Mouse (Mus musculus) heart, embryonic 14.5 days (tissue): ENCODE results near the gene Cxcr4. TPM values are rescaled to one million over a fixed set of nuclear protein-coding genes. Genes with fewer than 3 reads are reported as not detected.

Experiments
- ATAC-seq: fragments of 200-750 bp; cut with Nextera tagmentation; 2 replicates; pipeline ENCODE4 v1.8.0; 2017; ENCODE audit warnings: low read depth, moderate TSS enrichment; ENCODE audit not compliant: insufficient number of reproducible peaks, insufficient read depth, low FRiP score
- H3K27ac ChIP-seq, 2 experiments: fragments of 200-500 bp in 1 of 2; fragments of 300-500 bp in 1 of 2; sonication (generic) in 1 of 2; replicated peaks in 1 of 2; 2 replicates each; pipeline ENCODE4 v1.5.1; 2012 to 2014; ENCODE audit warnings: low read depth in 2 of 2, low read length in 2 of 2, control low read depth in 1 of 2, mild to moderate bottlenecking in 1 of 2, mixed read lengths in 1 of 2; ENCODE audit not compliant: control insufficient read depth in 1 of 2, insufficient read depth in 1 of 2
- H3K27me3 ChIP-seq: fragments of 300-500 bp; sonication (generic); 2 replicates; pipeline ENCODE4 v1.6.1; 2014; ENCODE audit warnings: mild to moderate bottlenecking, low read length, control low read depth; ENCODE audit not compliant: control insufficient read depth, insufficient read depth
- H3K36me3 ChIP-seq: fragments of 300-500 bp; sonication (generic); 2 replicates; pipeline ENCODE4 v1.6.1; 2014; ENCODE audit warnings: mild to moderate bottlenecking, control low read depth, low read length, mixed read lengths; ENCODE audit not compliant: control insufficient read depth, insufficient read depth
- H3K4me1 ChIP-seq, 2 experiments: fragments of 200-500 bp in 1 of 2; fragments of 300-500 bp in 1 of 2; sonication (generic) in 1 of 2; 2 replicates each; pipeline ENCODE4 v1.6.1; 2012 to 2014; ENCODE audit warnings: low read length in 2 of 2, control low read depth in 1 of 2, mixed read lengths in 1 of 2; ENCODE audit not compliant: control insufficient read depth in 2 of 2, insufficient read depth in 2 of 2
- H3K4me2 ChIP-seq: fragments of 300-500 bp; sonication (generic); 2 replicates; pipeline ENCODE4 v1.6.1; 2014; ENCODE audit warnings: mild to moderate bottlenecking, low read length
- H3K4me3 ChIP-seq, 2 experiments: fragments of 200-500 bp in 1 of 2; fragments of 300-500 bp in 1 of 2; sonication (generic) in 1 of 2; 2 replicates each; pipeline ENCODE4 v1.5.1; 2012 to 2014; ENCODE audit warnings: low read length in 2 of 2, mild to moderate bottlenecking in 2 of 2, control low read depth in 1 of 2, low read depth in 1 of 2, moderate library complexity in 1 of 2; ENCODE audit not compliant: control insufficient read depth in 1 of 2, insufficient read depth in 1 of 2
- H3K9ac ChIP-seq: fragments of 300-500 bp; sonication (generic); 2 replicates; pipeline ENCODE4 v1.6.1; 2014; ENCODE audit warnings: mild to moderate bottlenecking, low read length
- H3K9me3 ChIP-seq: fragments of 300-500 bp; sonication (generic); 2 replicates; pipeline ENCODE4 v1.6.1; 2016; ENCODE audit warnings: low read length, control low read depth; ENCODE audit not compliant: control insufficient read depth
- WGBS: fragments of 180-500 bp; shearing (Covaris S2); extraction: QIAGEN DNeasy Blood & Tissue Kit; methylation state at CpG from one replicate; pipeline ENCODE4 v1.1.7; 2014; 5-methylcytosine and 5-hydroxymethylcytosine counted together
- polyA plus RNA-seq: library from polyadenylated mRNA; unstranded; fragments of >200 nt; fragmentation: Nextera tagmentation; extraction: Ambion mirVana; gene quantifications from 2 replicates; pipeline ENCODE4 v1.2.1, GENCODE M21; 2014

Gene Cxcr4
- polyA plus RNA-seq, 1 experiment from 2014 or later: 2.4 TPM

GRCm38 (mm10) chr1:128548220-128548998, 43.7 kb downstream of the Cxcr4 start:
- Histone ChIP-seq H3K27me3 (peaks cover 14% of the 10 kb centered on the region; the same call in 1 of the 2 replicates), H3K4me2 (no peak overlapping the region), H3K9ac (no peak overlapping the region), H3K4me3 (no peak overlapping the region), H3K36me3 (no peaks in the 10 kb centered on the region), H3K27ac (no peak overlapping the region), H3K4me1 (peaks cover 4 to 6% of the 10 kb centered on the region in 2 experiments; a peak in 2 of 4 replicates), H3K9me3 (no peaks in the 10 kb centered on the region)
- ATAC-seq: no peak
- 80% methylated on average over 5 of the region's 5 CpGs for WGBS

GRCm38 (mm10) chr1:128545672-128546071, 46.4 kb downstream of the Cxcr4 start:
- Histone ChIP-seq H3K9me3 (no peaks in the 10 kb centered on the region), H3K4me3 (no peak overlapping the region), H3K4me2 (no peak overlapping the region), H3K27me3 (peaks cover 14% of the 10 kb centered on the region; the same call in 1 of the 2 replicates), H3K36me3 (no peaks in the 10 kb centered on the region), H3K27ac (no peak overlapping the region), H3K4me1 (no peaks in the 10 kb centered on the region), H3K9ac (no peak overlapping the region)
- 87% methylated on average over 6 of the region's 6 CpGs for WGBS
- ATAC-seq: no peak

GRCm38 (mm10) chr1:128543137-128543536, 49.0 kb downstream of the Cxcr4 start:
- WGBS: 95% methylated on average over 2 of the region's 2 CpGs
- Histone ChIP-seq H3K4me2 (no peak overlapping the region), H3K4me3 (no peak overlapping the region), H3K27me3 (peaks cover 20% of the 10 kb centered on the region), H3K27ac (no peak overlapping the region), H3K4me1 (no peaks in the 10 kb centered on the region), H3K36me3 (no peaks in the 10 kb centered on the region), H3K9me3 (no peaks in the 10 kb centered on the region), H3K9ac (no peak overlapping the region)
- no peak for ATAC-seq

GRCm38 (mm10) chr1:128542555-128542954, 49.5 kb downstream of the Cxcr4 start:
- H3K4me3 ChIP-seq: no peak overlapping the region
- 67% methylated on average over 3 of the region's 3 CpGs for WGBS

GRCm38 (mm10) chr1:128540213-128540612, 51.9 kb downstream of the Cxcr4 start:
- H3K4me2 ChIP-seq: no peak overlapping the region
- no peak overlapping the region for H3K4me3 ChIP-seq
- WGBS: 82% methylated on average over 2 of the region's 2 CpGs
- H3K27ac ChIP-seq: no peak overlapping the region
- no peaks in the 10 kb centered on the region for H3K36me3 ChIP-seq
- H3K27me3 ChIP-seq: peaks cover 14% of the 10 kb centered on the region
- peaks cover 0 to 3% of the 10 kb centered on the region in 2 experiments; a peak in 2 of 4 replicates for H3K4me1 ChIP-seq
- H3K9ac ChIP-seq: no peak overlapping the region
- H3K9me3 ChIP-seq: no peaks in the 10 kb centered on the region
- no peak for ATAC-seq

More at GRCm38 (mm10) chr1:128542555-128542954, 49.5 kb downstream of the Cxcr4 start:
- H3K36me3 ChIP-seq: no peaks in the 10 kb centered on the region
- peaks cover 18% of the 10 kb centered on the region for H3K27me3 ChIP-seq
- no peaks in the 10 kb centered on the region for H3K9me3 ChIP-seq
- H3K4me2 ChIP-seq: no peak overlapping the region
- ATAC-seq: no peak
- no peak overlapping the region for H3K27ac ChIP-seq
- no peak overlapping the region for H3K9ac ChIP-seq
- no peaks in the 10 kb centered on the region for H3K4me1 ChIP-seq

GRCm38 (mm10) chr1:128539555-128539954, 52.5 kb downstream of the Cxcr4 start:
- H3K27ac ChIP-seq: no peak overlapping the region
- H3K36me3 ChIP-seq: no peaks in the 10 kb centered on the region
- H3K9ac ChIP-seq: no peak overlapping the region
- no peak overlapping the region for H3K4me2 ChIP-seq
- peaks cover 9% of the 10 kb centered on the region for H3K27me3 ChIP-seq
- H3K9me3 ChIP-seq: no peaks in the 10 kb centered on the region
- WGBS: 68% methylated on average over 10 of the region's 10 CpGs
- peaks cover 0 to 3% of the 10 kb centered on the region in 2 experiments; a peak in 2 of 4 replicates for H3K4me1 ChIP-seq
- no peak overlapping the region for H3K4me3 ChIP-seq
- ATAC-seq: no peak
